Mouse (Mus musculus) MEL (cell line): ENCODE measurements around the gene Calcrl. TPM values are rescaled to one million over a fixed set of nuclear protein-coding genes. Genes with fewer than 3 reads are reported as not detected.

Experiments
- DNase-seq: peaks from one replicate; pipeline ENCODE4 v3.0.0; 2011; ENCODE audit warnings: low read depth, low spot score
- H3K27ac ChIP-seq: 2 replicates; pipeline ENCODE4 v1.5.1; 2012; ENCODE audit warnings: low read depth, mild to moderate bottlenecking, control low read depth, low read length, moderate library complexity; ENCODE audit not compliant: control insufficient read depth
- H3K27me3 ChIP-seq, 2 experiments: fragments of 150-350 bp in 1 of 2; sonication (generic) in 1 of 2; 2 replicates each; pipeline ENCODE4 v1.6.1; 2012; ENCODE audit warnings: low read length in 2 of 2, mild to moderate bottlenecking in 2 of 2, improper control_type of control experiment in 1 of 2, moderate library complexity in 1 of 2; ENCODE audit not compliant: insufficient read depth in 2 of 2, control insufficient read depth in 1 of 2
- H3K36me3 ChIP-seq, 2 experiments: 2 replicates each; pipeline ENCODE4 v1.6.1; 2012 to 2014; ENCODE audit warnings: low read length in 2 of 2, improper control_type of control experiment in 1 of 2, inconsistent platforms in 1 of 2, mild to moderate bottlenecking in 1 of 2; ENCODE audit not compliant: insufficient read depth in 2 of 2, control insufficient read depth in 1 of 2
- H3K4me1 ChIP-seq, 2 experiments: fragments of 150-350 bp in 1 of 2; sonication (generic) in 1 of 2; 2 replicates each; pipeline ENCODE4 v1.6.1; 2012; ENCODE audit warnings: low read length in 2 of 2, improper control_type of control experiment in 1 of 2, mild to moderate bottlenecking in 1 of 2; ENCODE audit not compliant: insufficient read depth in 2 of 2, control insufficient read depth in 1 of 2
- H3K4me3 ChIP-seq, 2 experiments: fragments of 150-350 bp in 1 of 2; sonication (generic) in 1 of 2; 2 replicates each; pipeline ENCODE4 v1.5.1; 2012; ENCODE audit warnings: low read depth in 2 of 2, low read length in 2 of 2, mild to moderate bottlenecking in 2 of 2, moderate library complexity in 2 of 2, control low read depth in 1 of 2, improper control_type of control experiment in 1 of 2; ENCODE audit not compliant: control insufficient read depth in 1 of 2, insufficient read depth in 1 of 2
- H3K79me2 ChIP-seq: 2 replicates; pipeline ENCODE4 v1.6.1; 2012; ENCODE audit warnings: mild to moderate bottlenecking, low read length, moderate library complexity; ENCODE audit not compliant: control insufficient read depth, poor library complexity, insufficient read depth
- H3K9ac ChIP-seq: 2 replicates; pipeline ENCODE4 v1.6.1; 2012; ENCODE audit warnings: low read depth, mild to moderate bottlenecking, control low read depth, low read length, moderate library complexity; ENCODE audit not compliant: control insufficient read depth, poor library complexity, severe bottlenecking
- H3K9me3 ChIP-seq: fragments of 150-350 bp; sonication (generic); replicated peaks from 2 replicates; pipeline ENCODE4 v1.6.1; 2012; ENCODE audit warnings: mild to moderate bottlenecking, low read length, improper control_type of control experiment, moderate library complexity; ENCODE audit not compliant: insufficient read depth
- BHLHE40 ChIP-seq: IDR thresholded peaks from 2 replicates; pipeline ENCODE4 v1.6.1; 2012; ENCODE audit warnings: low read depth, mild to moderate bottlenecking, inconsistent platforms, low read length, improper control_type of control experiment, borderline replicate concordance
- GABPA ChIP-seq: IDR thresholded peaks from 2 replicates; pipeline ENCODE4 v1.6.1; 2012; ENCODE audit warnings: low read depth, mild to moderate bottlenecking, inconsistent platforms, low read length, improper control_type of control experiment, moderate library complexity
- GATA1 ChIP-seq: IDR thresholded peaks from 2 replicates; pipeline ENCODE4 v1.6.1; 2011; ENCODE audit warnings: low read depth, low read length, improper control_type of control experiment
- MAFK ChIP-seq: IDR thresholded peaks from 2 replicates; pipeline ENCODE4 v1.6.1; 2011; ENCODE audit warnings: low read depth, mild to moderate bottlenecking, low read length, improper control_type of control experiment, borderline replicate concordance
- NELFE ChIP-seq: IDR thresholded peaks from 2 replicates; pipeline ENCODE4 v1.6.1; 2011; ENCODE audit warnings: low read depth, low read length, improper control_type of control experiment
- POLR2AphosphoS2 ChIP-seq: IDR thresholded peaks from 2 replicates; pipeline ENCODE4 v1.6.1; 2011; ENCODE audit warnings: low read length, improper control_type of control experiment
- RCOR1 ChIP-seq: IDR thresholded peaks from 2 replicates; pipeline ENCODE4 v1.6.1; 2012; ENCODE audit warnings: low read depth, mild to moderate bottlenecking, inconsistent platforms, low read length, improper control_type of control experiment
- UBTF ChIP-seq: IDR thresholded peaks from 2 replicates; pipeline ENCODE4 v1.6.1; 2012; ENCODE audit warnings: low read depth, mild to moderate bottlenecking, inconsistent platforms, low read length, improper control_type of control experiment, moderate library complexity, borderline replicate concordance; ENCODE audit not compliant: insufficient read depth
- USF2 ChIP-seq, 2 experiments: IDR thresholded peaks; 2 replicates each; pipeline ENCODE4 v1.6.1; 2011 to 2012; ENCODE audit warnings: improper control_type of control experiment in 2 of 2, low read length in 2 of 2, borderline replicate concordance in 1 of 2, inconsistent platforms in 1 of 2, low read depth in 1 of 2, mild to moderate bottlenecking in 1 of 2; ENCODE audit not compliant: insufficient read depth in 1 of 2
- ZKSCAN1 ChIP-seq: IDR thresholded peaks from 2 replicates; pipeline ENCODE4 v1.6.1; 2012; ENCODE audit warnings: low read depth, mild to moderate bottlenecking, inconsistent platforms, low read length, improper control_type of control experiment, moderate library complexity
- ZMIZ1 ChIP-seq: IDR thresholded peaks from 2 replicates; pipeline ENCODE4 v1.6.1; 2012; ENCODE audit warnings: low read depth, mild to moderate bottlenecking, inconsistent platforms, low read length, improper control_type of control experiment, moderate library complexity
- polyA plus RNA-seq, 2 experiments: library from polyadenylated mRNA; stranded (reverse) in 1 of 2; unstranded in 1 of 2; fragments of >175 nt in 1 of 2; fragments of >200 nt in 1 of 2; gene quantifications; 2 replicates each; pipeline versions ENCODE4 v1.2.1 to v1.2.4; 2012; ENCODE audit warnings: low replicate concordance in 2 of 2, low read depth in 1 of 2; ENCODE audit not compliant: insufficient read length in 2 of 2, insufficient read depth in 1 of 2, missing spikeins in 1 of 2
- total RNA-seq: library from RNA; depleted of rRNA; stranded (reverse); fragments of 300-350 nt; gene quantifications from 2 replicates; pipeline ENCODE4 v1.2.3, GENCODE M21; 2012

The Calcrl gene
- total and polyA plus RNA-seq, 3 experiments = not detected

GRCm38 (mm10) chr2:84387394-84388022 lies 37.7 kb downstream of the Calcrl start:
- no peaks in the 10 kb centered on the region for H3K79me2 ChIP-seq
- H3K4me3 ChIP-seq = no peak overlapping the region
- peaks cover 0 to 1% of the 10 kb centered on the region in 2 experiments; a peak in 3 of 4 replicates for H3K27me3 ChIP-seq
- no peak overlapping the region for H3K27ac ChIP-seq
- DNase-seq = no peak
- no peaks in the 10 kb centered on the region for H3K9me3 ChIP-seq
- H3K9ac ChIP-seq = no peak overlapping the region
- H3K36me3 ChIP-seq = no peaks in the 10 kb centered on the region
- H3K4me1 ChIP-seq = no peaks in the 10 kb centered on the region
- TF ChIP-seq ZKSCAN1 (no peak), POLR2AphosphoS2 (no peak), GATA1 (no peak), RCOR1 (no peak), USF2 (IDR thresholded peaks at IDR 0.05; ENCODE audit: borderline replicate concordance in 1 of 2, insufficient read depth in 1 of 2, low read depth in 1 of 2, low read length in 2 of 2) (no peak), ZMIZ1 (no peak), GABPA (no peak), MAFK (no peak), NELFE (no peak), UBTF (no peak)

GRCm38 (mm10) chr2:84386563-84387393 lies 38.4 kb downstream of the Calcrl start:
- no peak for TF ChIP-seq BHLHE40
- TF ChIP-seq UBTF = no peak
- H3K79me2 ChIP-seq = no peaks in the 10 kb centered on the region
- no peaks in the 10 kb centered on the region for H3K9me3 ChIP-seq
- H3K9ac ChIP-seq = no peak overlapping the region
- no peak overlapping the region for H3K27ac ChIP-seq
- no peaks in the 10 kb centered on the region for H3K36me3 ChIP-seq
- H3K27me3 ChIP-seq = peaks cover 0 to 1% of the 10 kb centered on the region in 2 experiments; a peak in 3 of 4 replicates
- H3K4me1 ChIP-seq = no peaks in the 10 kb centered on the region
- no peak for DNase-seq
- no peak overlapping the region for H3K4me3 ChIP-seq
